Mouse (Mus musculus) spleen, adult 10 weeks (tissue): ENCODE measurements around the gene Themis3. TPM values are rescaled to one million over a fixed set of nuclear protein-coding genes. Genes with fewer than 3 reads are reported as not detected.

Experiments used
- polyA plus RNA-seq: library from polyadenylated mRNA; stranded (reverse); fragments of 350-450 nt; fragmentation: Illumina TruSeq; extraction: RNeasy Lipid Tissue Mini Kit (QIAGEN cat#74804); gene quantifications from one replicate; pipeline ENCODE4 v1.2.3, GENCODE M21; 2015; ENCODE audit warnings: low replicate concordance; ENCODE audit not compliant: insufficient read depth

Themis3 gene
- not detected for polyA plus RNA-seq

GRCm38 (mm10) chr17:66594435-66594834 is at the start of gene Themis3:
TSS of gene Themis3 (minus strand) at chr17:66594621.

GRCm38 (mm10) chr17:66519554-66520553 is 74.6 kb downstream of the Themis3 start, which contains the start of gene Rab12:
TSS of gene Rab12 (minus strand) at chr17:66519729.

Other genes starting within 250 kb of the Themis3 start
- gene Mtcl1, start 144.9 kb downstream of the Themis3 start, polyA plus RNA-seq, result 0.06 TPM
- 54.5 TPM for gene Rab12, start 74.9 kb downstream of the Themis3 start, polyA plus RNA-seq